Comparison of ENCODE assay signal across 8 mouse cellular contexts in the genomic region with DNA sequence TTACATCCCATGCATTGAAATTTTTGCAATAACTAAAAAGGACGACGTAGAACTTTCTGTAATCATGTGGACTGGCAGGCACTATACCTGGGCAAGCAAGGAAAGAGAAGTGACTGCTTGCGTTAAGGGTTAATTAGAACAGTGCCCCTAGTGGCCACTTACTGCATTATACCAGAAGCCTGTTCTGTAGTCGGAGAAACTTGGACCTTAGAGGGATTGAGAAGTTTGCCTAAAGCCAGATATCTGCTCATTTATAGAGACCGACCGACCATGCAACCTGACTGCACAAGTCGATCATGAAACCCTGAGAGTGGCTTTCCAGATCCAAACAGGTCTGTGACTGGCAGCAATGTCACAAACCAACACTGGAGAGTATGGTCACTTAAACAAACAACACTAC. TPM values are rescaled to one million over a fixed set of nuclear protein-coding genes. Genes with fewer than 3 reads are reported as not detected.
DNase-seq lines count a peak whose midpoint lies in the region; ATAC-seq and TF ChIP-seq lines count a peak whose summit lies in the region.

No protein-coding gene starts in this region.

- H3K36me3 ChIP-seq in kidney, postnatal 0 days (ENCODE audit: insufficient read depth, low read length): no peaks in the 10 kb centered on the region

- no peak for ATAC-seq in kidney, postnatal 0 days (replicated peaks; ENCODE audit: low FRiP score, low read depth)
- peak; percentile 35; the same call in 1 of the 2 replicates for ATAC-seq in megakaryocyte progenitor cell, adult 5-6 weeks (replicated peaks; ENCODE audit: poor library complexity)

- 18% methylated on average over 7 of the region's 7 CpGs for WGBS in kidney, postnatal 0 days

- TF ChIP-seq CTCF in kidney, postnatal 0 days (IDR thresholded peaks at IDR 0.05; ENCODE audit: low read depth): peak; percentile 83

- no peaks in the 10 kb centered on the region for H3K27me3 ChIP-seq in kidney, postnatal 0 days (ENCODE audit: insufficient read depth, low read length)

- no peak overlapping the region for H3K9ac ChIP-seq in kidney, postnatal 0 days (ENCODE audit: low read depth, low read length)

- no peak overlapping the region for H3K4me3 ChIP-seq in kidney, postnatal 0 days (replicated peaks; ENCODE audit: low read depth, low read length)

- H3K4me2 ChIP-seq in kidney, postnatal 0 days (ENCODE audit: low read length): no peak overlapping the region

- DNase-seq in gastrocnemius, postnatal 10 days: peak; percentile 27
- no peak for DNase-seq in gastrocnemius, postnatal 25 days
- peak; percentile 55 for DNase-seq in CD4-positive helper T cell, adult 2 months (ENCODE audit: low read depth, low spot score)
- DNase-seq in c-Kit-negative CD71-positive TER-119-positive erythroid progenitor cells, embryonic 14.5 days (ENCODE audit: low read depth, low spot score): peak; percentile 71
- peak; percentile 80 for DNase-seq in kidney, postnatal 0 days (ENCODE audit: low spot score)
- no peak for DNase-seq in urinary bladder, postnatal 14 days (ENCODE audit: low spot score)
- DNase-seq in layer of hippocampus, adult 8-10 months (ENCODE audit: low spot score in 2 of 2): no peak

- 0 out of 2 replicates have a peak overlapping the region, but pooled peaks have one; percentile 47 for H3K27ac ChIP-seq in kidney, postnatal 0 days

- H3K9me3 ChIP-seq in kidney, postnatal 0 days (replicated peaks; ENCODE audit: low read length): no peaks in the 10 kb centered on the region

- peaks cover 14% of the 10 kb centered on the region; the same call in 1 of the 2 replicates for H3K4me1 ChIP-seq in kidney, postnatal 0 days (replicated peaks; ENCODE audit: insufficient read depth, low read length)

RNA-seq across cellular contexts. Expression of a gene that starts 8.0 kb away (rescaled TPM):
- 10 to 100 TPM; 15.6 to 18.0 TPM for total RNA-seq in gastrocnemius, postnatal 10 days (2021)
- 10 to 100 TPM; 16.7 to 22.6 TPM for total RNA-seq in gastrocnemius, postnatal 25 days (2021)
- 109 and 125 TPM in 2 replicates for polyA plus RNA-seq in kidney, postnatal 0 days (2015; fragmentation: Nextera tagmentation; extraction: Ambion mirVana)
- 88.4 and 140 TPM in 2 replicates for total RNA-seq in megakaryocyte progenitor cell, adult 5-6 weeks (2015)
- 48.8 and 85.6 TPM in 2 replicates for total RNA-seq in megakaryocyte progenitor cell, adult 5-6 weeks (2017)
- 10 to 100 TPM; 81.5 to 97.4 (median 90.2) TPM for total RNA-seq in layer of hippocampus, adult 8-10 months (2022)

RNA-seq across cellular contexts. Expression of a gene that starts 43.1 kb away (rescaled TPM):
- total RNA-seq in gastrocnemius, postnatal 10 days (2021): under 1 TPM; 0.07 to 0.09 TPM
- total RNA-seq in gastrocnemius, postnatal 25 days (2021): not detected
- polyA plus RNA-seq in kidney, postnatal 0 days (2015; fragmentation: Nextera tagmentation; extraction: Ambion mirVana): not detected in 2 replicates
- 0.17 TPM in 1 of 2 replicates, not detected in the other for total RNA-seq in megakaryocyte progenitor cell, adult 5-6 weeks (2015)
- not detected in 2 replicates for total RNA-seq in megakaryocyte progenitor cell, adult 5-6 weeks (2017)
- total RNA-seq in layer of hippocampus, adult 8-10 months (2022): under 1 TPM in 2 of 4 experiments, not detected in 2; 0.73 to 0.85 TPM

RNA-seq across cellular contexts. Expression of a gene that starts 48.7 kb away (rescaled TPM):
- 10 to 100 TPM; 10.3 to 15.1 TPM for total RNA-seq in gastrocnemius, postnatal 10 days (2021)
- total RNA-seq in gastrocnemius, postnatal 25 days (2021): 1 to 10 TPM; 3.6 to 4.2 TPM
- polyA plus RNA-seq in kidney, postnatal 0 days (2015; fragmentation: Nextera tagmentation; extraction: Ambion mirVana): 17.5 and 20.0 TPM in 2 replicates
- total RNA-seq in megakaryocyte progenitor cell, adult 5-6 weeks (2015): 0.25 and 0.32 TPM in 2 replicates
- total RNA-seq in megakaryocyte progenitor cell, adult 5-6 weeks (2017): 1.2 and 1.3 TPM in 2 replicates
- total RNA-seq in layer of hippocampus, adult 8-10 months (2022): 1 to 10 TPM; 1.0 to 2.6 (median 1.4) TPM

RNA-seq across cellular contexts. Expression of a gene that starts 50.9 kb away (rescaled TPM):
- total RNA-seq in gastrocnemius, postnatal 10 days (2021): 1 to 10 TPM in 1 of 2 experiments, under 1 TPM in 1; 0.80 to 1.2 TPM
- under 1 TPM; 0.41 to 0.86 TPM for total RNA-seq in gastrocnemius, postnatal 25 days (2021)
- 3.7 and 4.4 TPM in 2 replicates for polyA plus RNA-seq in kidney, postnatal 0 days (2015; fragmentation: Nextera tagmentation; extraction: Ambion mirVana)
- total RNA-seq in megakaryocyte progenitor cell, adult 5-6 weeks (2015): 106 and 111 TPM in 2 replicates
- total RNA-seq in megakaryocyte progenitor cell, adult 5-6 weeks (2017): 178 and 215 TPM in 2 replicates
- total RNA-seq in layer of hippocampus, adult 8-10 months (2022): under 1 TPM in 3 of 4 experiments, not detected in 1; 0.20 to 0.47 (median 0.27) TPM

Comparison
In these comparisons a context has a peak if more than half of its experiments do, and no peak if none do; other contexts are left out.
1. DNase-seq: peak in gastrocnemius, postnatal 10 days (single experiment), CD4-positive helper T cell, adult 2 months (single experiment), c-Kit-negative CD71-positive TER-119-positive erythroid progenitor cells, embryonic 14.5 days (single experiment) and kidney, postnatal 0 days (single experiment); none in gastrocnemius, postnatal 25 days (single experiment), urinary bladder, postnatal 14 days (single experiment) and layer of hippocampus, adult 8-10 months (0 of 2).